Mouse (Mus musculus) Patski (cell line): Measurements from ENCODE around the gene Mpig6b. TPM values are rescaled to one million over a fixed set of nuclear protein-coding genes. Genes with fewer than 3 reads are reported as not detected.
A peak's percentile ranks its signal among the peaks of the same experiment; 100 is the strongest.

ENCODE experiments used
- ATAC-seq: fragments of 100-300 bp; one replicate; pipeline ENCODE4 v1.8.0; 2021
- CTCF ChIA-PET: fragments of 350-600 bp; sonication (Branson Sonifier 250); formaldehyde crosslinking; loops from one replicate; lab custom pipeline; 2022; ENCODE audit warnings: inconsistent platforms; lab: Charles Lee
- POLR2A ChIA-PET: fragments of 350-600 bp; sonication (Branson Sonifier 250); formaldehyde crosslinking; loops from one replicate; lab custom pipeline; 2022; ENCODE audit warnings: antibody characterized with exemption, inconsistent platforms; lab: Charles Lee
- DNase-seq: peaks from one replicate; pipeline ENCODE4 v3.0.0-alpha.2; 2011; ENCODE audit warnings: low read depth, low spot score
- H3K27me3 ChIP-seq: fragments of 371-371 bp; one replicate; pipeline ENCODE4 v1.5.1; 2021
- CTCF ChIP-seq: fragments of 100-300 bp; IDR thresholded peaks from one replicate; pipeline ENCODE4 v1.5.1; 2021
- in situ Hi-C: fragments of 300-500 bp; cut with MboI; formaldehyde crosslinking; loops from 3 replicates; pipeline ENCODE4 v1.11.1; 2018; ENCODE audit warnings: low pct_unique_long_range_greater_than_20kb, mixed read lengths
- polyA plus RNA-seq: library from polyadenylated mRNA; unstranded; gene quantifications from one replicate; pipeline ENCODE4 v1.2.3, GENCODE M21; 2021

Mpig6b gene
- polyA plus RNA-seq, 1 experiment from 2014 or later = not detected

- POLR2A ChIA-PET = interaction anchor here (0.7 to 1.8 kb wide), 7 partner anchors 8 to 94 kb away, joined by 3 to 9 read pairs (median 3); no protein-coding TSS in a partner anchor
- no peaks in the 10 kb centered on the region for H3K27me3 ChIP-seq
- no peak for DNase-seq
- peak; percentile 48 for ATAC-seq
- CTCF ChIA-PET = interaction anchor here (0.6 to 1.1 kb wide), 3 partner anchors 9 to 30 kb away, joined by 3 to 4 read pairs (median 3); no protein-coding TSS in a partner anchor
- TF ChIP-seq CTCF = no peak
- in situ Hi-C loops = no loop called here
Observed at GRCm38 (mm10) chr17:35051156-35052086, 14.6 kb downstream of the Mpig6b start.

DNA sequence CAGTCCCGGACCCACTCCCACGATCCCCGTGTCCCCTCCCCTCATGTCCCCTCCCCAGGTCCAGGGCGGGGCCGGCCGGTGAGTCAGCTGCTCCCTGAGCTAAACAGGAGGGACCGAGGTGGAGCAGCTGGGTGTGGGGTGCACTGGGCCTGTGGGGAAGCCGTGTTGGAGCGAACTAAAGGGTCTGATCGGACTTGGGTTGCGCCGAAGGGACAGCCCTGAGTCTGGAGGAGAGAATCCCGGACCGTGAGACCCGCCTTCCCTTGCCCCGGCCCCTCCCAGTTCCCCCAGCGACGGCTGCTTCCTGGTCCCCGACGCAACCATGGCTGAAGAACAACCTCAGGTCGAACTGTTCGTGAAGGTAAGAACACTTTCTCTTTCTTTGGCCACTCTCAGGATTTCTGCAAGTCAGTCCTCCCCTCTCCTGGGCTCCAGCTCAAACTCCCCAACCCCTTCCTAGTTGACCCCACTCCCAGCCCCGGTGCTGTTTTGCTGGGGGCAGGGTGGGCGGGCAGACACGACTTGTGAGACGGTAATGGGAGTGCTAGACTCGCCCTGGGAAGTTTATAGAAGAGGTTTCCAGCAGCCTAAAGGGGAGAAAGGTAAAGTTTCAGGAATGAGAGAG lies 15.7 kb downstream of the Mpig6b start:
- POLR2A ChIA-PET = interaction anchor here (0.7 to 1.2 kb wide), 4 partner anchors 9 to 50 kb away, joined by 3 to 4 read pairs (median 3); partner anchors contain the start of gene Ddah2
- in situ Hi-C loops = no loop called here
- CTCF ChIA-PET = interaction anchor here (1.9 kb wide), 1 partner anchor 29 kb away, joined by 6 read pairs; no protein-coding TSS in a partner anchor
- no peaks in the 10 kb centered on the region for H3K27me3 ChIP-seq
- ATAC-seq = peak; percentile 28
- no peak for DNase-seq
- no peak for TF ChIP-seq CTCF

- CTCF ChIA-PET = interaction anchor here (0.6 to 1.9 kb wide), 3 partner anchors 20 to 40 kb away, joined by 3 to 6 read pairs (median 3); no protein-coding TSS in a partner anchor
- TF ChIP-seq CTCF = no peak
- ATAC-seq (no peak), DNase-seq (no peak)
- H3K27me3 ChIP-seq = no peaks in the 10 kb centered on the region
- POLR2A ChIA-PET = interaction anchor here (0.7 to 1.2 kb wide), 4 partner anchors 9 to 49 kb away, joined by 3 to 4 read pairs (median 3); partner anchors contain the start of gene Ddah2
- in situ Hi-C loops = no loop called here
Observed at GRCm38 (mm10) chr17:35049561-35050016, 16.4 kb downstream of the Mpig6b start, which contains the start of gene Clic1. Gene Clic1 (plus strand): TSS chr17:35049966.

DNA sequence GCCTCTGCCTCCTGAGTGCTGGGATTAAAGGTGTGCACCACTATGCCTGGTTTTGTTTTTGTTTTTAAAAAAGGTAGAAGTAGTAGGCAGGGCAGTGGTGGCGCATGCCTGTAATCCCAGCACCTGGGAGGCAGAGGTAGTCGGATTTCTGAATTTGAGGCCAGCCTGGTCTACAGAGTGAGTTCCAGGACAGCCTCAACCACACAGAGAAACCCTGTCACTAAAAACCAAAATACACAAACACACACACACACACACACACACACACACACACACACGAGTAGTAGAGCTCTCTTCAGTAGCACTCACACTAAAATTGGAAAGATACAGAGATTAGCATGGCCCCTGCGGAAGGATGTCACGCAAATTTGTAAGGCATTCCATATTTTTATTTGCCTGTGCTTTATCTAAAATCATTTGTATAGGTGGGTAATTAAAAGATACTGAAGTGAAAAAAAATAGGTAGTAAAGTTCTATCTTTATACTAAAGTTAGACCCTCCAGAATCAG lies 17.0 kb downstream of the Mpig6b start:
- POLR2A ChIA-PET = interaction anchor here (1.2 kb wide), 1 partner anchor 10 kb away, joined by 4 read pairs; the partner anchor contains the start of gene Ddah2
- ATAC-seq (no peak), DNase-seq (no peak)
- in situ Hi-C loops = no loop called here
- CTCF ChIA-PET = interaction anchor here (0.6 to 1.9 kb wide), 3 partner anchors 19 to 40 kb away, joined by 3 to 6 read pairs (median 3); no protein-coding TSS in a partner anchor
- H3K27me3 ChIP-seq = no peaks in the 10 kb centered on the region
- no peak for TF ChIP-seq CTCF

GRCm38 (mm10) chr17:35048149-35048931 lies 17.6 kb downstream of the Mpig6b start:
- no peaks in the 10 kb centered on the region for H3K27me3 ChIP-seq
- ChIA-PET CTCF (interaction anchor here (1.9 kb wide), 1 partner anchor 27 kb away, joined by 6 read pairs; no protein-coding TSS in a partner anchor), POLR2A (interaction anchor here (0.8 to 1.4 kb wide), 4 partner anchors 10 to 78 kb away, joined by 3 to 9 read pairs (median 4); partner anchors contain the start of genes D17H6S53E and Ddah2)
- in situ Hi-C loops = no loop called here
- DNase-seq (no peak), ATAC-seq (no peak)
- no peak for TF ChIP-seq CTCF

- H3K27me3 ChIP-seq = no peaks in the 10 kb centered on the region
- no peak for TF ChIP-seq CTCF
- in situ Hi-C loops = no loop called here
- CTCF ChIA-PET = interaction anchor here (1.9 kb wide), 1 partner anchor 26 kb away, joined by 6 read pairs; no protein-coding TSS in a partner anchor
- POLR2A ChIA-PET = interaction anchor here (0.6 to 1.4 kb wide), 5 partner anchors 11 to 79 kb away, joined by 3 to 9 read pairs (median 3); partner anchors contain the start of genes D17H6S53E and Ddah2
- ATAC-seq (no peak), DNase-seq (no peak)
Observed at GRCm38 (mm10) chr17:35047688-35048087, 18.3 kb downstream of the Mpig6b start.

DNA sequence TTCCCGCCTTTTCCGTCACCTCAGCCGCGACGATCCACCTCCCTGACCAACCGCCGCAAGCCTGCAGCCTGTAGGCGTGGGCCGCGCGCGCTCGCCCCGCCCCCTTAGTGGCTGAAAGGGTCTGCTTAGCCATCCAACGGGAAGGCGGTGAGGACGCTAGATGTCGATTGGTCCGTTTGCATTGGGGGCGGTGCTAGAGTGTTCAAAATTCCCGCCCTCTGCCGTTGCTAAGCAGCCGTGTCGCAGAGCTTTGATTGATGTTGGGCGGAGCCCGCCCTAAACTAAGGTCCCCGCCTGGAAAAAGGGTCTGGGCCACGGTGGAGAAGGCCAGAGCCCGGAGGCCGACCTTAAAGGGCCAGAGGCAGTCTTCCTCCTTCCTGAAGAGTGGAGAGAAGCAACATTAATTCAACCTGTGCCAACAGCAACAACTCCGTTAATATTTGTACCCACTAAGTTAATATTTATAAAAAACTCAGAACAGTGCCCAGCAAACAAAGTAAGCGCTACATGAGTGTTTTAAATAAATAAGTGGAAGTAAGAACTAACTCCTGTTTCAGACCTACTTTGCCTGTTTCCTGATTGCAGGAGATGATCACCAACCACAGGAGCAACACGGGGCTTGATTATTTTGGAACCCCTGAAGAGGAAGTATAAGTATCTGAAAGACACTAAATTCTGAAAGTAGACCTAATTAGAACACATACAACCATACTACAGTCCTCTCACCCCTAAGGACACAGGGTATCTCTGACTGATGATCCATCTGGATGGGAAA lies 19.1 kb downstream of the Mpig6b start, which contains the start of gene Msh5:
Gene Msh5 (minus strand): TSS at position 65 of the 775 bp plus-strand sequence.
- POLR2A ChIA-PET = interaction anchor here (0.6 to 0.8 kb wide), 2 partner anchors 19 to 25 kb away, joined by 3 read pairs; partner anchors contain the start of gene Sapcd1
- TF ChIP-seq CTCF = no peak
- no peaks in the 10 kb centered on the region for H3K27me3 ChIP-seq
- in situ Hi-C loops = no loop called here
- DNase-seq = peak; percentile 93
- CTCF ChIA-PET = interaction anchor here (1.4 to 1.9 kb wide), 2 partner anchors 17 to 26 kb away, joined by 4 to 6 read pairs; no protein-coding TSS in a partner anchor
- ATAC-seq = peak; percentile 87
